Mouse (Mus musculus) adrenal gland, adult 2 months (tissue): ENCODE data around the gene Gimap9. TPM values are rescaled to one million over a fixed set of nuclear protein-coding genes. Genes with fewer than 3 reads are reported as not detected.

Experiments
- DNase-seq: peaks from one replicate; pipeline ENCODE4 v3.0.0; 2021
- polyA plus RNA-seq: library from polyadenylated mRNA; depleted of rRNA; stranded (reverse); fragments of >200 nt; gene quantifications from 2 replicates; pipeline ENCODE4 v1.2.3, GENCODE M21; 2012; rRNA removed
- total RNA-seq, 2 experiments: library from RNA; stranded (reverse); gene quantifications; 2 replicates each; pipeline ENCODE4 v1.2.3; 2021

Gene Gimap9
- total and polyA plus RNA-seq, 3 experiments = 0.34 to 5.9 (median 3.6) TPM

DNA sequence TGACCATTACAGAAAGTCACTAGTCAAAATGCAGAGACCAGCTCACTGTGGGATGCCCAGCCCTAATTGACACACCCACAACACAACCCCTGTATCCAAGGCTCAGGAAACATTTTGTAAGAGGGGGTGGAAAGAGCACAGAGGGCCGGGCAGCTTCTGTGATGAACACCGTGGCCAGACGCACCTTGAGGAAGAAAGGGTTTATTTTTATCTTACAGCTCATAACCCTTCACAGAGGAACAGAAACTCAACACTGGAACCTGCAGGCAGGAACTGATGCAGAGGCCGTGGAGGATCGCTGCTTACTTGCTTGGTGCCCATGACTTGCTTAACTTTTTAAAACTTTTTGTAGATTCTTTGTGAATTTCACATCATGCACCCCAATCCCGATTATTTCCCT is 17.0 kb downstream of the Gimap9 start:
- no peak for DNase-seq

DNA sequence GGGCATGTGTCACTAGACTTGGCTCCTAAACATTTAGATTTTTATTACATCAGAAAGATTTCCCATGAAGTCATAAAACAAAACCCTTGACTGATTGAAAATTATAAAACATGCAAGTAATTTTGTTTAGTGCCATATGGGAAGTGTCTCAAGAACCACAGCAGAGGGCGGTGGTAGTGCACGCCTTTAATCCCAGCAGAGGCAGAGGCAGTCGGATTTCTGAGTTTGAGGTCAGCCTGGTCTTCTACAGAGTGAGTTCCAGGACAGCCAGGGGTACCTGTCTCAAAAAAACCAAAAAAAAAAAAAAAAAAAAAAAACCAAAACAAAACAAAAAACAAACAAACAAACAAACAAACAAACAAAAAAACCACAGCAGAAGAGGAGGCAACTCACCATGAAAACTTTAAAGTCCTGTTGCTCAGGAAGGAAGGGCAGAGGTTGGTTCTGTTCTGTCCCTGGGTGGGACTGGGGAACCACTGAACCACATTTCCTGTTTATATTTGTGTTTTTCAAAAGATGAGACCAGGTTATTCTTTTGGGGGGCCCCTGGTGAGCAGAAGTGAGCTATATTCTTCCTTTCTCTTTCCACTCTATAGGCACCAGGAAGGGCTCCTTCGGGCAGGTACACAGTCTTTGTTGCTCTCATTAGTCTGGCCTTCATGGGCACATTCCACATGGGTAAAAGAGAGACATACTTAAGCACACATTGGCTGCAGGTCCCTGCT is 21.1 kb downstream of the Gimap9 start:
- no peak for DNase-seq

DNA sequence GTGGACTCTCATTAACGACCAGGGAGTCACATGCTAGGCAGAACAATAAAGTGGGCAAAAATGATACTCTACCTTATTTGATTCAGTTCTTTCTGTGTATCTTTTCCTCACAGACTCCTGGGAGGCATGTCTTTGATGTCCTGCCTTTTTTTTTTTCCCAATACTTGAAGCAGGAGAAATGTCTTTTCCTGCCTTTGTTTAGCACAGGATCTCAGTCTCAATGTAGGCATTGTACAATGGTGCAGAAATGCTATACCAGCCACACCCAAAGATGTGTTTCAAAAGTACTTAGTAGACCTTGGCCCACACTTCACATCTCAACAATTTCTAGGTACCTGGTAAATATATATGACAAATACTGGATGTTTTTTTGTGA is 21.6 kb downstream of the Gimap9 start:
- DNase-seq = no peak

DNA sequence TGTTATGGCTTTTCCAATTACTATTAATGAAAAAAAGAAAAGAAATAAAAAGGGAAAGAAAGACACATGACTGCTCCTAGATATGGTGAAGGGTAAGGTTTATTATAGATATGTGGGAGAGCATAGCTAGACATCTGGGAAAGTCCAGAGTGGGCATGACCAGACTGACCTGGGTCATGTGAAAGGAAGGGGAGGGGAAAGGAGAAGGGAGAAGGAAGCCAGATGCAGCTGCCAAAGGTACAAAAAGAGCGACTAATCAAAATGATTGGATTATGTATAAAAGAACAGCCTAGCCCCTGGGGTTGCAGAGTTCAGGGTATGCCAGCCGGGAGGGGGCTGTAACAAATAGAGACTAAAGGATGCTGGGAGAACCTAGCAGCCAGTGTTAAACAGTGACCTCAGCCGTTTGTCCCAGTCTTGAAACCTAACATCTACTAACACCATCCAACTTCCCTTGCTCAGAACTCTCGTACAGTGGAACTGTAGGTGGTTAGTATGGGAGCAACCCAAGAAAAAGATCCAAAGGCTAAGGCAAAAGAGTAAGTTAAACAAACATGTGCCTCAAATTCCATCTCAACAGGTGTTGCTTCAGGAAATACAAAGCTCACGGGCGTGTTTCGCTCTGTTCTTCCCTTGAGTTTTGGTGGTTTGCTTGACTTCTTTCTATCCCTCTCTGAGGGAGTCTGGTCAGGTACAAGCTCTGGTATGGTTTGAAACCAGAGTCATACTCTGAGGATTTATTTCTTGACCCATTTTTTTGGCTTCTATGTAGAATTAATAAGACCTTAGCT is 22.3 kb downstream of the Gimap9 start:
- DNase-seq = no peak

DNA sequence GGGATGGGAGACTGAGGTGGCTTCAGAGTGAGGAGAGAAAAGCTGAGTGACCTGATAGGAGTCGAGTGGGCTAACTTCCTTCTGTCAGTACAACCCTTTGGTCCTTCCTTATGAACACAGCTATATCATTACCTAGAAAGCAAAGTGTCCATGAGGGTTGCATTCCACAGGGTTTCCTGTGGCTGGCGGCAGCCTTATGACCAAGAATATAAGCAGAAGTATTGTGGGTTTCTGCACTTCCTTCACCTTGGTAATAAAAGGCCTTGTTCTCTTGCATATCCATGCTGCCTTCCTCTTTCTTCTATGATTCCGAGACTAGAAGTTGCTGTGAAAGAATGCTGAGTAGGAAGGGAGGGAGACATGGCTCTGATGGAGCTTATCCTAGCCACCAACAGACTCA is 23.0 kb downstream of the Gimap9 start:
- DNase-seq = no peak

DNA sequence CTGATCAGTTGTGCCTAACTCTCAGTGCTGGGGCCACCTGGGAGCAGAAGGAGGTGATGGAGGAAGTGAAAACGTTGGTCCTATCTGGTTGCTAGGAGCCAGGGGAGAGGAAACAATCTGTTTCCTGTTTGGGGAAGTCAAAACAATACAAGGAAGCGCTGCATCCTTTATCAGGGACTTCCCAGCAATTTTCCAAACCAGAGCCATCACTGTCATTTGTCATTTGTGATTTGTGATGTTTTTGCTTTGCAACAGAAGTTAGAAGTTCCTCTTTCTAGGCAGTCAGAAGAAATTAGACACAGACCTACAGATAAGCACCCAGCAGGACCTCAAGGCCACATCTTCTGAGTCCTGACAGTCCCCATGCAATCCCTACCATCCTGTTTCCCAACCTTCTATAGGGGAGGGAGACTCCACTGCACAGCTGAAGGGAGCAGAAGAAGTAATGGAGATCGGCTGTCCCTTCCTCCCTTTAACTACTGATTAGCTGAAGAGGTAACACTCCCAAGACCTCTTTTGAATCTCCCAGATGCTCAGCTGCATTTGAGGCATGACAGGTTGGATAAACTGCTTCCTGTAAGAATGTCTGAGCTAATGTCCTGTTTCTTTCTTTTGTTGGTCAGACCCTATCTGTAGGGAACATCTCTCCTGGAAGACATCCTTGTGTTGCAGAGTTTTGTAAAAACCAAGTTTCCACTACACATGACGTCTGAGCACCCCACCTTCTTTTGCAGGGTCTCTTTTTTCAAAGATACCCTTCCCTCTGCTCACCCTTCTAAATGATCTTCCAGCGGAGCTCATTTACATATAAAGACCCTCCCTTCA is 24.5 kb downstream of the Gimap9 start:
- peak; percentile 37 for DNase-seq

DNA sequence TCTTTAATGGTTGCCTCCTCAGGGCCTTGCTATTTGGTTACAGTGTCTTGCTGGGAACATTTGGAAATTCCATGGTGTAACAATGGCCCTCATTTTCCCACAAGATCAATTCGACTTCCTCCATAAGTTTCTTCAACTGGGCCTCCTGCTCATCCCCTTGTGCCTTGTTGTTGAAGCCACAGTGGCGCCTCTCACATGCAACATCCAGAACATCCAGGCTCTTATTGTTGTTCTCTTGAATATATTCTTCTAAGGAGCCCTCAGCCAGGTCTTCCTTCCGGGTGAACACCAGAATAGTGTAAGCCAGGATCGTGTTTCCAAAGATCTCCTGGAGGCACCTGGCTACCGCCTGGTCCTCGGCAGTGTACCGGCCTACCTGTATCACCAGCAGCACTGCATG is 26.2 kb downstream of the Gimap9 start:
- DNase-seq = no peak

DNA sequence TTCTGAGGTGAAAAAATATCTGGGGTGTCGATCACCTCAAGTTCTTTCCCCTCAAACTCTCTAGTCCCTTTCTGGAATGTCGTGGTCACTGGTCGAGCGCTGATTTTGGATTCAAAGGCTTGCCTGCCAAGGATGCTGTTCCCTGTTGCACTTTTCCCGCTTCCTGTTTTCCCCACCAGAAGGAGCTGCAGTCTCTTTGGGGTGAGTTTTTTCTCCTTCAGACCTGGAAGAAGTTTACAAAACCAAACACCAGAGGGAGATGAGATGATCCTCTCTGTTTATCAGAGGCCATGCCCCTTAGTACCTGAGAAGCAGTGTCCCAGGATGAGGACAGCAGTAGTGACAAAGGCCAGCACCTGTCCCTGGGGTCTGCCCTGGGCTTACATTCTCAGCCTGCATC is 26.7 kb downstream of the Gimap9 start:
- DNase-seq = no peak

DNA sequence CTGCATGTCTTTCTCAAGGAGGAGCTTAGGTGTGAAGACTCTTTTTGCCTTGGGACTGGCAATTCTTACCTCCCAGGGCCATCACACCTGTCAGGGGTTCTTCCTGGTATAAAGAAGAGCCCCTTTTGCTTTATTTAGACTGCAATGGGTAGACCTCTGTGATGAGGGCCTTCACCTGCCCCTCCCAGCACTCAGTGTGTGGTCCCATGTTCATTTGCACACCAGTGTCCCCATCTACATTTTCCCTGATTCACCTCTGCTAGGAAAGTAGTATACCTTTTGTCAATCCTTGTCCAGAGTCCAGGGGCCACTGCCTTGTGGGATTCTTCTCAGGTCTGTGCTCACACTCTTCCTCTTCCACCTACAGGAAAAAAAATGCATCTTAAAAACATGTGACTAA is 28.2 kb downstream of the Gimap9 start:
- DNase-seq = no peak

DNA sequence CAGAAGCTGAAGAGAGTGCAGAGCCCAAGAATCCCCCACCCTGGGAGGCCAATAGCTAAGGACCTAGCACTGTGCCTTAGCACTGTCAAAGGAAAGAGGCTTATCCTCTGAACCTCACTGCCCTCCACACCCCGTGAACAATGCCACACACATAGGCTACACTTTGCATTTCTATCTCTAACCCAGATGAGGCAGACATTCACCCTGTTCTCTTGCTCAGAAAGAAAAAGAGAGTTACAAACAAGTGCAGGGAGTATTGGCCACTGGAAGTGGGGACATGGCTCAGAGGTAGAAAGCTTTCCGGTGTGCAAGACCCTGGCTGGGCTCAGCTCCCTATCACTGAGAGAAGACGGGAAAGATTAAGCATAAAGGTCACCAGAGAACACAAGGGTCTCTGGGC is 30.2 kb downstream of the Gimap9 start:
- no peak for DNase-seq

DNA sequence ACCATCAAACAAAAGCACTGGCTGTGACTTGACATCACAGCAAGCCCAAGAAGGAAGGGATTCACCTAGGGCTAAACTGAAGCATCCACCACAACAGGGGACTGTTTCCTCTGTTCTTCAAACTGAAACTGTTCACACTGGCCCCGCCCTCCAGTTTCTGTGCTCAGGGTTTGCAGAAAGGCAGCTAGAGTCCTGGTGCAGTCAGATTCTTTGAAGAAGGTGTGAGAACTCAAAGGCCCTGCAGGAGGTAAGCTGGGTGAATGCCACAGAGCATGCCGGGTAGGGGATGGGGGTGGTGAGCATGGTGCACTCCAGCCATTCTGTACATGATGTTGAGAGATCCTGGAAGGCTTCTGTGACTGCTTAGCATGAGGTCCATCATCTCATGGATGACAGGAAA is 42.5 kb downstream of the Gimap9 start, which contains the start of the genes Gm28053 and Gimap7:
Gene Gm28053 (plus strand): TSS at position 153 of the 400 bp plus-strand sequence.
Gene Gimap7 (plus strand): TSS at position 167 of the 400 bp plus-strand sequence.
- DNase-seq = no peak

DNA sequence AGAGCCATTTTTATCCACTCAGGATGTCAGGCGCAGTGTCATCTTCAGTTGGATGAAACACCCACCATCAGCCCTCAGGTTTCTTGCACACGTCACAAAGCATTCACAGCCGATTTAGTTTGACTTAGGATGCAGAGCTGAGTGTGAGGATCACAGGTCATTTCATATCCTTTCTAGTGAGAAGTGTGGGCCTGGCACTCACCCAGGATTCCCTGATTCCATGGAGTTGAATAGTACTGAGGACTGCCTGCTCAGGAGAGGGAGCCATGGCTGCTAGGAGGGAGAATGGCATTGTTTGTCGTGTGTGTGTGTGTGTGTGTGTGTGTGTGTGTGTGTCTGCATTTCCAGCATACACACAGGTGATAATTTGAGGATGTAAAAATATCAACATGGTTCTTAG is 44.4 kb downstream of the Gimap9 start:
- DNase-seq = no peak

DNA sequence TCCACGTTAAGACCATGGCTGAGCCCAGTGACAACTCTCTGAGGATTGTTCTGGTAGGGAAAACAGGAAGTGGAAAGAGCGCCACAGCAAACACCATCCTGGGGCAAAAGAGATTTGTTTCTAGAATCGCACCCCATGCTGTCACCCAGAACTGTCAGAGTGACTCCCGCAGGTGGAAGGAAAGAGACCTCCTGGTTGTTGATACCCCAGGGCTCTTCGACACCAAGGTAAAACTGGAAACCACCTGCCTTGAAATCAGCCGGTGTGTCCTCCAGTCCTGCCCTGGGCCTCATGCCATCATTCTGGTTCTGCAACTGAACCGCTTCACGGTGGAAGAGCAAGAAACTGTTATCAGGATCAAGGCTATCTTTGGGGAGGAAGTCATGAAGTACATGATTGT is 47.5 kb downstream of the Gimap9 start:
- no peak for DNase-seq

DNA sequence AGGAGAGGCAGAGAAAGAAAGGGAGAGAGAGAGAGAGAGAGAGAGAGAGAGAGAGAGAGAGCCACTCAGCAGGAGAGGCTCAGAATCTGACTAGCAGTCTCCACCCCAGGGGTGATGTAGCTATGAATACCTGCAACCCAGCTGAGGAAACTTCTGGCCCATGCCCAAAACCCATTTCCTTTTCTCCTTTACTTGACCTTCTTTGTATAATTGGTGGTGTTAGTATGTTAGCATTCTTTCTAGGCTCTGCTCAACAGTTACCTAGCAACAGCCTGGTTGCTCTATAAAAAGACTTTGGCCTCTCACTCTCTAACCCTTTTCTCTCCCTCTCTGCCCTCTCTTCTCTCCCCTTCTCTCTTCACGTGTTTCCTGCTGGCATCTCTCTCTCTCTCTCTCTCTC is 49.5 kb downstream of the Gimap9 start:
- DNase-seq = peak; percentile 60

DNA sequence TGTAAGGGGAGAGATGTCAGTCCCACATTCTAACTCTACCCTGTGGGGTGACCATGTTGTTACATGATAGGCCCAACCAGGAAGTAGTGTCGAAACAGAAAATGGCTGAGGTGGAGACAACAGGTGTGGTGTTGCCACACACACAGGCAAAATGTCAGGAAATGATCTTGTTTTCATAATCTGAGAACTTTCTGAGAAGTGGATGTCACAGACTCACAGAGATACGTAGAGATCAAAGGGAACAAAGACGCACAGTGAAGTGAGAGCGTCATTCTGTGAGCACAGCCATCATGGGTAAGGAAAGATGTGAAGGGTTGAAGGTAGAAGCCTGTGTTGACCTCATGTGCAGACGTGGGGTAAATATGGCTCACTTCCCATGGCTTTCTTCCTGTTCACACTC is 51.8 kb downstream of the Gimap9 start:
- no peak for DNase-seq

Other genes with a start within 250 kb of the Gimap9 start
- 10 to 100 TPM; 47.3 to 53.6 TPM for gene Zfp467, start 230.3 kb upstream of the Gimap9 start, total RNA-seq
- 119 and 124 TPM in 2 replicates for gene Zfp467, start 230.3 kb upstream of the Gimap9 start, polyA plus RNA-seq
- 1 to 10 TPM; 2.7 to 3.5 TPM for gene Sspo, start 227.9 kb upstream of the Gimap9 start, total RNA-seq
- 8.4 and 12.3 TPM in 2 replicates for gene Sspo, start 227.9 kb upstream of the Gimap9 start, polyA plus RNA-seq
- gene Atp6v0e2, start 138.5 kb upstream of the Gimap9 start, total RNA-seq = 10 to 100 TPM; 70.7 to 78.4 TPM
- 182 and 183 TPM in 2 replicates for gene Atp6v0e2, start 138.5 kb upstream of the Gimap9 start, polyA plus RNA-seq
- gene Lrrc61, start 121.3 kb upstream of the Gimap9 start, total RNA-seq = 10 to 100 TPM; 30.8 to 45.1 TPM
- 32.4 and 33.3 TPM in 2 replicates for gene Lrrc61, start 121.3 kb upstream of the Gimap9 start, polyA plus RNA-seq
- 100 to 1,000 TPM in 1 of 2 experiments, 10 to 100 TPM in 1; 73.4 to 101 TPM for gene Rarres2, start 103.3 kb upstream of the Gimap9 start, total RNA-seq
- gene Rarres2, start 103.3 kb upstream of the Gimap9 start, polyA plus RNA-seq = 29.3 and 41.8 TPM in 2 replicates
- not detected for gene Gm45021, start 86.5 kb upstream of the Gimap9 start, total RNA-seq
- gene Gm45021, start 86.5 kb upstream of the Gimap9 start, polyA plus RNA-seq = not detected in 2 replicates
- 10 to 100 TPM; 55.6 to 67.5 TPM for gene Repin1, start 82.2 kb upstream of the Gimap9 start, total RNA-seq
- 127 and 152 TPM in 2 replicates for gene Repin1, start 82.2 kb upstream of the Gimap9 start, polyA plus RNA-seq
- gene Gm44965, start 82.2 kb upstream of the Gimap9 start, total RNA-seq = not detected
- gene Gm44965, start 82.2 kb upstream of the Gimap9 start, polyA plus RNA-seq = not detected in 2 replicates
- gene Zfp775, start 74.1 kb upstream of the Gimap9 start, total RNA-seq = 1 to 10 TPM; 7.4 to 8.7 TPM
- gene Zfp775, start 74.1 kb upstream of the Gimap9 start, polyA plus RNA-seq = 14.8 and 16.8 TPM in 2 replicates
- 1 to 10 TPM; 1.9 to 2.0 TPM for gene AI854703, start 49.4 kb upstream of the Gimap9 start, total RNA-seq
- gene AI854703, start 49.4 kb upstream of the Gimap9 start, polyA plus RNA-seq = 6.0 and 7.6 TPM in 2 replicates
- 10 to 100 TPM in 1 of 2 experiments, 1 to 10 TPM in 1; 7.8 to 12.6 TPM for gene Gimap8, start 28.9 kb upstream of the Gimap9 start, total RNA-seq
- 1.2 and 1.5 TPM in 2 replicates for gene Gimap8, start 28.9 kb upstream of the Gimap9 start, polyA plus RNA-seq
- 10 to 100 TPM; 40.3 to 50.9 TPM for gene Gimap4, start 8.4 kb downstream of the Gimap9 start, total RNA-seq
- gene Gimap4, start 8.4 kb downstream of the Gimap9 start, polyA plus RNA-seq = 7.8 and 8.2 TPM in 2 replicates
- gene Gimap6, start 32.1 kb downstream of the Gimap9 start, total RNA-seq = 10 to 100 TPM; 50.7 to 66.4 TPM
- gene Gimap6, start 32.1 kb downstream of the Gimap9 start, polyA plus RNA-seq = 4.5 and 4.9 TPM in 2 replicates
- gene Gm28053, start 42.5 kb downstream of the Gimap9 start, total RNA-seq = 10 to 100 TPM in 1 of 2 experiments, 1 to 10 TPM in 1; 6.9 to 11.5 TPM
- not detected in 2 replicates for gene Gm28053, start 42.5 kb downstream of the Gimap9 start, polyA plus RNA-seq
- under 1 TPM; 0.37 to 0.66 TPM for gene Gimap7, start 42.5 kb downstream of the Gimap9 start, total RNA-seq
- 0.08 TPM in 1 of 2 replicates, not detected in the other for gene Gimap7, start 42.5 kb downstream of the Gimap9 start, polyA plus RNA-seq
- gene Gimap1, start 62.9 kb downstream of the Gimap9 start, total RNA-seq = 10 to 100 TPM in 1 of 2 experiments, 1 to 10 TPM in 1; 7.9 to 12.0 TPM
- gene Gimap1, start 62.9 kb downstream of the Gimap9 start, polyA plus RNA-seq = 6.5 and 8.2 TPM in 2 replicates
- gene Gimap5, start 70.1 kb downstream of the Gimap9 start, total RNA-seq = 10 to 100 TPM; 10.5 to 17.1 TPM
- 10.9 and 14.7 TPM in 2 replicates for gene Gimap5, start 70.1 kb downstream of the Gimap9 start, polyA plus RNA-seq
- gene Gimap3, start 94.7 kb downstream of the Gimap9 start, total RNA-seq = 10 to 100 TPM in 1 of 2 experiments, 1 to 10 TPM in 1; 5.2 to 10.3 TPM
- 1.5 TPM in 2 replicates for gene Gimap3, start 94.7 kb downstream of the Gimap9 start, polyA plus RNA-seq
- 100 to 1,000 TPM; 303 to 381 TPM for gene Tmem176a, start 164.8 kb downstream of the Gimap9 start, total RNA-seq
- gene Tmem176a, start 164.8 kb downstream of the Gimap9 start, polyA plus RNA-seq = 314 and 406 TPM in 2 replicates
- gene Tmem176b, start 165.4 kb downstream of the Gimap9 start, total RNA-seq = 100 to 1,000 TPM; 608 to 699 TPM
- gene Tmem176b, start 165.4 kb downstream of the Gimap9 start, polyA plus RNA-seq = 591 and 724 TPM in 2 replicates
- gene Aoc1, start 196.8 kb downstream of the Gimap9 start, total RNA-seq = not detected
- not detected in 2 replicates for gene Aoc1, start 196.8 kb downstream of the Gimap9 start, polyA plus RNA-seq